Mouse (Mus musculus) midbrain, embryonic 14.5 days (tissue): ENCODE measurements at regions not wholly inside any gene's neighbourhood (a gene's known extent, or its start where the extent isn't known, plus 50 kb on each side); places are given as distances from the start of the nearest gene placed in this dataset.

Experiments
- ATAC-seq: fragments of 200-750 bp; cut with Nextera tagmentation; 2 replicates; pipeline ENCODE4 v1.8.0; 2017; ENCODE audit warnings: moderate number of reproducible peaks, moderate library complexity; ENCODE audit not compliant: low FRiP score, low TSS enrichment
- DNase-seq: peaks from one replicate; pipeline ENCODE4 v3.0.0-alpha.2; 2015
- H3K27ac ChIP-seq: fragments of 300-500 bp; sonication (generic); replicated peaks from 2 replicates; pipeline ENCODE4 v1.5.1; 2014; ENCODE audit warnings: mild to moderate bottlenecking, low read depth, low read length, moderate library complexity
- H3K27me3 ChIP-seq: fragments of 300-500 bp; sonication (generic); 2 replicates; pipeline ENCODE4 v1.6.1; 2014; ENCODE audit warnings: low read length, control low read depth, mixed read lengths; ENCODE audit not compliant: control insufficient read depth, insufficient read depth
- H3K36me3 ChIP-seq: fragments of 300-500 bp; sonication (generic); 2 replicates; pipeline ENCODE4 v1.6.1; 2014; ENCODE audit warnings: low read length, control low read depth; ENCODE audit not compliant: control insufficient read depth, insufficient read depth
- H3K4me1 ChIP-seq: fragments of 300-500 bp; sonication (generic); 2 replicates; pipeline ENCODE4 v1.6.1; 2014; ENCODE audit warnings: mild to moderate bottlenecking, antibody characterized with exemption, low read length, control low read depth; ENCODE audit not compliant: control insufficient read depth, insufficient read depth
- H3K4me2 ChIP-seq: fragments of 300-500 bp; sonication (generic); 2 replicates; pipeline ENCODE4 v1.6.1; 2014; ENCODE audit warnings: mild to moderate bottlenecking, low read length, moderate library complexity
- H3K4me3 ChIP-seq: fragments of 300-500 bp; sonication (generic); replicated peaks from 2 replicates; pipeline ENCODE4 v1.5.1; 2014; ENCODE audit warnings: low read depth, low read length
- H3K9ac ChIP-seq: fragments of 300-500 bp; sonication (generic); replicated peaks from 2 replicates; pipeline ENCODE4 v1.6.1; 2014; ENCODE audit warnings: mild to moderate bottlenecking, low read length, moderate library complexity
- H3K9me3 ChIP-seq: fragments of 300-500 bp; sonication (generic); 2 replicates; pipeline ENCODE4 v1.6.1; 2016; ENCODE audit warnings: low read length, control low read depth, mixed read lengths; ENCODE audit not compliant: control insufficient read depth
- WGBS: fragments of 180-500 bp; shearing (Covaris S2); extraction: QIAGEN DNeasy Blood & Tissue Kit; methylation state at CpG from one replicate; pipeline ENCODE4 v1.1.7; 2014; 5-methylcytosine and 5-hydroxymethylcytosine counted together

DNA sequence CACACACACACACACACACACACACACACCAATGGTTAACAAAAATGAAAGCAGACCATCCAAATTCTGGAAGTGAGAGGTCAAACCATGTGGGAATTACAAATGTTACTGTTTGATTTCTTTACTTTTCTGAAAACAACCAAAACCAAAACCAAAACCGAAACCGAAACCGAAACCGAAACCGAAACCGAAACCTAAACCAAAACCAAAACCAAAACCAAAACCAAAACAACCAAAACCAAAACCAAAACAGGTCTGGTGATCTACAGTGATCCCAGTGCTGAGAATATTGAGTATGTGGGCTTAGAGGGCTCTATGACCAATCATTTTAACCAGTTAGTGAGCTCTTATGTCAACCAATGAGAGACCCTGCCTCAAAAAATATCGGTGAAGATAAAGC, 1407.6 kb upstream of the Cdh20 start:
- H3K9ac ChIP-seq, result no peak overlapping the region
- WGBS, result 95% methylated on average over 7 of the region's 7 CpGs

DNA sequence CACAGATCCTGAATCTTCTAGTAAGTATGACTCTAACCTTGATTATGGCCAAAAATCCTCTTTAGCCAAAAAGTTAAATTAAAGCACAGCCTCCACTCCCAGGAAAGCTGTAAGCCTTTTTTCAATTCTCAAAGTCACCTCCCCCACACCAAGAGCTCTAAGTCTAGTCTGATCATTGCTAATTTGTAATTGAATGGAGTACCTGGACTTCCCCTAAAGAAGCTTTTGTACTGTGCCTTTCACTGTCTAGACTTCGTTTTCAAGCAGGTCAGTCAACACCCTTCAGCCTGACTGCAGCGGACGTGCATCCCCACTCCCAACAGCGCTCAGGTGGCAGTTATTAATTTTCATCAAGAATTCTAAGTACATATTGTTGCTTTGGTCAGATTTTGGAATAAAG, 1395.5 kb upstream of the Cdh20 start:
- ATAC-seq, result no peak
- Histone ChIP-seq H3K4me3 (no peak overlapping the region), H3K4me1 (no peaks in the 10 kb centered on the region), H3K27ac (no peak overlapping the region), H3K36me3 (no peaks in the 10 kb centered on the region), H3K4me2 (no peak overlapping the region), H3K27me3 (no peaks in the 10 kb centered on the region), H3K9me3 (no peaks in the 10 kb centered on the region), H3K9ac (no peak overlapping the region)
- DNase-seq, result no peak
- 77% methylated on average over 4 of the region's 4 CpGs for WGBS

More for the DNA sequence above, 1407.6 kb upstream of the Cdh20 start:
- no peak for DNase-seq
- ATAC-seq, result no peak
- no peaks in the 10 kb centered on the region for H3K4me1 ChIP-seq
- no peaks in the 10 kb centered on the region for H3K9me3 ChIP-seq
- no peak overlapping the region for H3K27ac ChIP-seq
- H3K27me3 ChIP-seq, result no peaks in the 10 kb centered on the region
- no peaks in the 10 kb centered on the region for H3K36me3 ChIP-seq
- no peak overlapping the region for H3K4me2 ChIP-seq
- no peak overlapping the region for H3K4me3 ChIP-seq

DNA sequence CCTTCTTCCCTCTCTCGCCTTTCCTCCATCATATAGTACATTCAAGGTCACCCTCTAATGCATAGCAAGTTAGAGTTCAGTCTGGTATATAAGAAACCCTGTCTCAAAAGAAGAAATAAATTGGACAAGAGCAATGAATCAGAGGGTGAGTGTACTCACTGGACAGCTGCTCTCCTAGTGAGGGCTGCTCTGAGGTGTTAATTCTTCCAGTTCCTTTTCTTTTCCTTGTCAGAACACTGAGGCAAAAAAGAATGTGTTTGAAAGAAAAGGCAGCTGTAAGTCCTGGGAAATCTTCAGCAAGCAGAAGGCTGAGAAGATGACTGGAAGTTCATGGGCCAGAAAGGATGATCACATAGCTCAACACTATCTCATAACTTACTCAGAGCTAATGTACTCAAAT, 1348.2 kb upstream of the Cdh20 start:
- no peak overlapping the region for H3K27ac ChIP-seq
- no peak overlapping the region for H3K4me2 ChIP-seq
- no peaks in the 10 kb centered on the region for H3K9me3 ChIP-seq
- no peaks in the 10 kb centered on the region for H3K4me1 ChIP-seq
- no peak for ATAC-seq
- 81% methylated on average over 1 of the region's 1 CpGs for WGBS
- H3K27me3 ChIP-seq, result no peaks in the 10 kb centered on the region
- DNase-seq, result no peak
- H3K4me3 ChIP-seq, result no peak overlapping the region
- no peaks in the 10 kb centered on the region for H3K36me3 ChIP-seq
- no peak overlapping the region for H3K9ac ChIP-seq

DNA sequence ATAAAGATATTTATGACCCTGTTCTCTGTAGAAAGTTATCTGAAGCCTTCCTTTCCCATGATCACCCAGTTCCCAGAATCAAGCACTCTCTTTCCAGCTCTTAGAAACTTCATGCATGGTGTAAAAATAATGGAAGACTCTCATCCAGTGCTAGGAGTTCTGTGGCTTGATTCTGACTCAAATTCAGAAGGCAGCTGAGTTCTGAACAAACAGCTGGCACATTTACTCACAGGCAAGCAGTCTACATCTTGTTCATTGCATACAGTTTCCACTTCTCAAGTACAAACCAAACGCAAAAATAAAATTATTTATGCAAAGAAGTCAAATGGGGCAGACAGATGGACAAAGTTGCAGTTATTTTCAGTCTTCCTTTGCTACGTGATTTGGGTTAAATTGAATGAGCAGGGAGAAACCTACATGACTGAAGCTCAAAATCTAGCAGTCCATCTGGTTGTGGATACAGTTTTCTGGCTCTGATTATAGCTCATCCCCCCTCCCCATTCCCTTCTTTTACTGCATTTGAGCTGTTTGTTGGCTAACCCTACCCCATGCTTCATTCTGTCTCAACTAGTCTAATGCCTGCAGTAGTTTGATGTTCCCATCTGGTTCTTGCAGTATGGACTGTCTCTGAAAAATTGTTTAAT, 1347.2 kb upstream of the Cdh20 start:
- Histone ChIP-seq H3K36me3 (no peaks in the 10 kb centered on the region), H3K4me2 (no peak overlapping the region), H3K27me3 (no peaks in the 10 kb centered on the region), H3K9me3 (no peaks in the 10 kb centered on the region), H3K27ac (no peak overlapping the region), H3K4me3 (no peak overlapping the region), H3K4me1 (no peaks in the 10 kb centered on the region), H3K9ac (no peak overlapping the region)
- DNase-seq (no peak), ATAC-seq (no peak)
- WGBS, result 82% methylated on average over 2 of the region's 2 CpGs

DNA sequence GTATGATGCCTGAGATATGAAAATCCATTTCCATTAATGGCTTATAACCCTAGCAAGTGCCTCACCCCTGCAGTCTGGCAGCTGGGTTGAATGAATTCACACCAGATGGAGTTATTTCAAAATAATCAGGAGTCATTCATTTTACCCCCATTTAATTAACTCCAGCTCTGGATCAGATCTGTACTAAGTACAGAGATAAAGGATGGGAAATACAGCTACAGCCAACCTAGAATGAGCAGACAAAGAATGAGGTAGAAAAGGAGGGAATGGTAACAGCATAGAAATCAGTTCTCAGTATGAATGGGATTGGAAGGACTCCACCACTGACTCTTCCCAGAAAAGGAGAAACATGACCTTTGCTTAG, 1346.7 kb upstream of the Cdh20 start:
- H3K9me3 ChIP-seq, result no peaks in the 10 kb centered on the region
- H3K4me3 ChIP-seq, result no peak overlapping the region
- no peaks in the 10 kb centered on the region for H3K4me1 ChIP-seq
- no peak overlapping the region for H3K9ac ChIP-seq
- H3K36me3 ChIP-seq, result no peaks in the 10 kb centered on the region
- H3K27me3 ChIP-seq, result no peaks in the 10 kb centered on the region
- DNase-seq (no peak), ATAC-seq (no peak)
- H3K4me2 ChIP-seq, result no peak overlapping the region
- no peak overlapping the region for H3K27ac ChIP-seq

DNA sequence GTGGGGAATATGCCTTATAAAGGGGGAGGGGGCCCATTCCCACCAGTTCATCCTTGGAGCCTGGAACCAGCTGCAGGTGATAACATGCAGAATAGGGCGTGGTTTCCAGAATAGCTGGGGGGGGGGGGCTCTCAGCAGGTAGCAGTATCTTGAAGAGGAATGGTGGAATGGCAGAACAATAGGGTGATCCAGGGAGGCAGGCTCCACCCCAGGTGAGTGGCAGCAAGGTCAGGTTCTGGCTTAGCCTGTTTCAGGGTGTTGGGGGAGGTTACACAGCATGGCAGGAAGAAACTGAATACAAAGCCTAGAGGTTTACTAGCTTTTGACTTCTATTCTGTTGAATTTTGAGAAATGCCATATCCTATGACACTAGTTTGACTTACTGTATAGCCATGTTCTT, 1296.8 kb upstream of the Cdh20 start:
- DNase-seq (no peak), ATAC-seq (no peak)
- no peaks in the 10 kb centered on the region for H3K27me3 ChIP-seq
- no peak overlapping the region for H3K4me2 ChIP-seq
- no peaks in the 10 kb centered on the region for H3K4me1 ChIP-seq
- no peaks in the 10 kb centered on the region for H3K36me3 ChIP-seq
- WGBS, result 65% methylated on average over 1 of the region's 1 CpGs
- H3K27ac ChIP-seq, result no peak overlapping the region
- H3K4me3 ChIP-seq, result no peak overlapping the region
- H3K9ac ChIP-seq, result no peak overlapping the region
- no peaks in the 10 kb centered on the region for H3K9me3 ChIP-seq

DNA sequence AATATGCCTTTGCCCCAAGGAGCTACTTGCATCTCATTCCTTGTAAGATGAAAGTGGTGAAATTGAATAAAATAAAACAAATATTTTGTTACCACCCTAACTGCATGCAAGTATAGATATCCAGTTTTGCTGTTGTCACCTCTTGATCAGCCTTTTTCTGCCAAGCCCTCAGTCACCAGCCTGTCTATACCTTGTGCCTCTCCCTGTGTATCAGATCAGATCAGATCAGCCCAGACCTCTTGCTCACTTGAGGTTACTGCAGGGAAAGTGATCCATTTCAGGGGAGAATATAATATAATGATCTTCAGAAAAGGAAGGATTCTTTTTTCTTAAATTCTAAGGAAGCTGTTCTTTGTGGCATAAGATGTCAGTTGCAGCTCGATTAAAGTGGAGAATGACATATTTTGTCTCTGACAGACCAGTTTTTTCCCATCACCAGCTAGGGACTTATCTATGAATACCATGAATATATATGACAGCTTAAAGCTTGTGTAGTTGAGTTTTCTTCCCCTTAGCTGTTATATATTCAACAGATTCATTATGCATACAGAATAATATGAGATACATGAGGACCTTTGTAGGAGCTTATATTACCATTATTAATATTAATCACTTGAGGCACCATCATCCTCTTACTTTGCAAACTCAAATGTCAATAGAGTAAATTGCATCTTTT, 1264.7 kb upstream of the Cdh20 start:
- Histone ChIP-seq H3K9ac (no peak overlapping the region), H3K4me1 (no peaks in the 10 kb centered on the region), H3K9me3 (no peaks in the 10 kb centered on the region), H3K4me3 (no peak overlapping the region), H3K27me3 (no peaks in the 10 kb centered on the region), H3K27ac (peak overlapping the region; percentile 67; the same call in 1 of the 2 replicates), H3K4me2 (no peak overlapping the region), H3K36me3 (no peaks in the 10 kb centered on the region)
- 53% methylated on average over 1 of the region's 1 CpGs for WGBS
- DNase-seq, result peak; percentile 43
- peak; percentile 71 for ATAC-seq
